Mouse (Mus musculus): ENCODE measurements at regions not wholly inside any gene's neighbourhood (a gene's known extent, or its start where the extent isn't known, plus 50 kb on each side); places are given as distances from the start of the nearest gene placed in this dataset.

- H3K4me3 ChIP-seq, result no peak overlapping the region
- no peak overlapping the region for H3K27ac ChIP-seq
- 80% methylated on average over 7 of the region's 7 CpGs for WGBS
- no peaks in the 10 kb centered on the region for H3K4me1 ChIP-seq
- DNase-seq (ENCODE audit: low spot score), result no peak
- no peaks in the 10 kb centered on the region for H3K9me3 ChIP-seq (replicated peaks)
- no peaks in the 10 kb centered on the region for H3K27me3 ChIP-seq (ENCODE audit: low read depth, poor library complexity, severe bottlenecking)
- H3K36me3 ChIP-seq, result no peaks in the 10 kb centered on the region
Observed at GRCm38 (mm10) chr2:133688121-133688787, 136.3 kb downstream of the Bmp2 start.

GRCm38 (mm10) chr2:133688788-133689155 is 136.8 kb downstream of the Bmp2 start:
- WGBS, result 92% methylated on average over 3 of the region's 3 CpGs
- Histone ChIP-seq H3K36me3 (no peaks in the 10 kb centered on the region), H3K4me3 (no peak overlapping the region), H3K9me3 (replicated peaks) (no peaks in the 10 kb centered on the region), H3K27me3 (ENCODE audit: low read depth, poor library complexity, severe bottlenecking) (no peaks in the 10 kb centered on the region), H3K27ac (no peak overlapping the region), H3K4me1 (no peaks in the 10 kb centered on the region)
- no peak for DNase-seq (ENCODE audit: low spot score)

GRCm38 (mm10) chr2:133708735-133709584 is 157.0 kb downstream of the Bmp2 start:
- no peaks in the 10 kb centered on the region for H3K36me3 ChIP-seq
- WGBS, result 65% methylated on average over 8 of the region's 8 CpGs
- H3K4me1 ChIP-seq, result no peaks in the 10 kb centered on the region; the same call in 1 of the 2 replicates
- no peak overlapping the region for H3K4me3 ChIP-seq
- H3K27ac ChIP-seq, result no peak overlapping the region
- no peak for DNase-seq (ENCODE audit: low spot score)
- no peaks in the 10 kb centered on the region for H3K9me3 ChIP-seq (replicated peaks)
- H3K27me3 ChIP-seq (ENCODE audit: low read depth, poor library complexity, severe bottlenecking), result no peaks in the 10 kb centered on the region

GRCm38 (mm10) chr2:133716243-133716642 is 164.3 kb downstream of the Bmp2 start:
- no peaks in the 10 kb centered on the region for H3K36me3 ChIP-seq
- H3K4me1 ChIP-seq, result no peaks in the 10 kb centered on the region
- H3K4me3 ChIP-seq, result no peak overlapping the region
- 62% methylated on average over 5 of the region's 5 CpGs for WGBS
- H3K27ac ChIP-seq, result no peak overlapping the region
- H3K9me3 ChIP-seq (replicated peaks), result no peaks in the 10 kb centered on the region
- no peak for DNase-seq (ENCODE audit: low spot score)
- H3K27me3 ChIP-seq (ENCODE audit: low read depth, poor library complexity, severe bottlenecking), result 0 out of 2 replicates have a peak, but pooled peaks cover 3% of the 10 kb centered on the region

GRCm38 (mm10) chr2:133717076-133717475 is 165.1 kb downstream of the Bmp2 start:
- no peak overlapping the region for H3K27ac ChIP-seq
- H3K4me3 ChIP-seq, result no peak overlapping the region
- no peaks in the 10 kb centered on the region for H3K36me3 ChIP-seq
- no peaks in the 10 kb centered on the region for H3K9me3 ChIP-seq (replicated peaks)
- no peaks in the 10 kb centered on the region for H3K4me1 ChIP-seq
- H3K27me3 ChIP-seq (ENCODE audit: low read depth, poor library complexity, severe bottlenecking), result 0 out of 2 replicates have a peak, but pooled peaks cover 4% of the 10 kb centered on the region
- 50% methylated on average over 2 of the region's 2 CpGs for WGBS
- no peak for DNase-seq (ENCODE audit: low spot score)

GRCm38 (mm10) chr2:133724310-133724709 is 172.4 kb downstream of the Bmp2 start:
- Histone ChIP-seq H3K9me3 (replicated peaks) (no peaks in the 10 kb centered on the region), H3K4me3 (no peak overlapping the region), H3K36me3 (no peaks in the 10 kb centered on the region), H3K4me1 (peaks cover 12% of the 10 kb centered on the region), H3K27ac (no peak overlapping the region), H3K27me3 (ENCODE audit: low read depth, poor library complexity, severe bottlenecking) (peaks cover 25% of the 10 kb centered on the region; the same call in 1 of the 2 replicates)
- DNase-seq (ENCODE audit: low spot score), result no peak
- 80% methylated on average over 7 of the region's 7 CpGs for WGBS

- Histone ChIP-seq H3K36me3 (no peaks in the 10 kb centered on the region), H3K4me3 (no peak overlapping the region), H3K27ac (no peak overlapping the region), H3K27me3 (ENCODE audit: low read depth, poor library complexity, severe bottlenecking) (peaks cover 25% of the 10 kb centered on the region; the same call in 1 of the 2 replicates), H3K9me3 (replicated peaks) (no peaks in the 10 kb centered on the region), H3K4me1 (peaks cover 12% of the 10 kb centered on the region)
- DNase-seq (ENCODE audit: low spot score), result no peak
- WGBS, result 41% methylated on average over 6 of the region's 6 CpGs
Observed at GRCm38 (mm10) chr2:133724757-133725156, 172.8 kb downstream of the Bmp2 start.

- Histone ChIP-seq H3K9me3 (replicated peaks) (no peaks in the 10 kb centered on the region), H3K4me1 (peaks cover 27% of the 10 kb centered on the region), H3K4me3 (no peak overlapping the region), H3K27me3 (ENCODE audit: low read depth, poor library complexity, severe bottlenecking) (peaks cover 27% of the 10 kb centered on the region), H3K36me3 (no peaks in the 10 kb centered on the region), H3K27ac (no peak overlapping the region)
- WGBS, result 31% methylated on average over 9 of the region's 9 CpGs
- DNase-seq (ENCODE audit: low spot score), result peak; percentile 34
Observed at GRCm38 (mm10) chr2:133734469-133735225, 182.7 kb downstream of the Bmp2 start.

- no peaks in the 10 kb centered on the region for H3K36me3 ChIP-seq
- peaks cover 27% of the 10 kb centered on the region for H3K4me1 ChIP-seq
- no peak overlapping the region for H3K27ac ChIP-seq
- 48% methylated on average over 10 of the region's 10 CpGs for WGBS
- peaks cover 57% of the 10 kb centered on the region for H3K27me3 ChIP-seq (ENCODE audit: low read depth, poor library complexity, severe bottlenecking)
- no peak overlapping the region for H3K4me3 ChIP-seq
- no peak for DNase-seq (ENCODE audit: low spot score)
- H3K9me3 ChIP-seq (replicated peaks), result no peaks in the 10 kb centered on the region
Observed at GRCm38 (mm10) chr2:133738839-133739430, 187.0 kb downstream of the Bmp2 start.

GRCm38 (mm10) chr2:133748493-133748892 is 196.5 kb downstream of the Bmp2 start:
- Histone ChIP-seq H3K27me3 (ENCODE audit: low read depth, poor library complexity, severe bottlenecking) (peaks cover 38% of the 10 kb centered on the region), H3K36me3 (no peaks in the 10 kb centered on the region), H3K4me1 (no peaks in the 10 kb centered on the region), H3K4me3 (no peak overlapping the region), H3K27ac (no peak overlapping the region), H3K9me3 (replicated peaks) (no peaks in the 10 kb centered on the region)
- WGBS, result 69% methylated on average over 4 of the region's 4 CpGs
- no peak for DNase-seq (ENCODE audit: low spot score)

- Histone ChIP-seq H3K36me3 (no peaks in the 10 kb centered on the region), H3K27ac (no peak overlapping the region), H3K27me3 (ENCODE audit: low read depth, poor library complexity, severe bottlenecking) (peaks cover 23% of the 10 kb centered on the region; the same call in 1 of the 2 replicates), H3K9me3 (replicated peaks) (no peaks in the 10 kb centered on the region), H3K4me3 (no peak overlapping the region), H3K4me1 (no peaks in the 10 kb centered on the region)
- DNase-seq (ENCODE audit: low spot score), result no peak
- WGBS, result 81% methylated on average over 4 of the region's 4 CpGs
Observed at GRCm38 (mm10) chr2:133749846-133750637, 198.1 kb downstream of the Bmp2 start.

GRCm38 (mm10) chr2:133754088-133754487 is 202.1 kb downstream of the Bmp2 start:
- 87% methylated on average over 3 of the region's 3 CpGs for WGBS
- Histone ChIP-seq H3K4me1 (no peaks in the 10 kb centered on the region), H3K27ac (no peak overlapping the region), H3K27me3 (ENCODE audit: low read depth, poor library complexity, severe bottlenecking) (no peaks in the 10 kb centered on the region), H3K36me3 (no peaks in the 10 kb centered on the region), H3K9me3 (replicated peaks) (no peaks in the 10 kb centered on the region), H3K4me3 (no peak overlapping the region)
- DNase-seq (ENCODE audit: low spot score), result no peak
